Mouse (Mus musculus) ES-Bruce4 (cell line): ENCODE measurements at regions not wholly inside any gene's neighbourhood (a gene's known extent, or its start where the extent isn't known, plus 50 kb on each side); places are given as distances from the start of the nearest gene placed in this dataset.

Experiments used
- H3K27ac ChIP-seq: 2 replicates; pipeline ENCODE4 v1.5.1; 2012; ENCODE audit warnings: low read length, inconsistent platforms; ENCODE audit not compliant: insufficient read depth
- H3K27me3 ChIP-seq: 2 replicates; pipeline ENCODE4 v1.6.1; 2012; ENCODE audit warnings: mild to moderate bottlenecking, low read length, inconsistent platforms; ENCODE audit not compliant: control insufficient read depth, poor library complexity, insufficient read depth, severe bottlenecking
- H3K36me3 ChIP-seq: 2 replicates; pipeline ENCODE4 v1.6.1; 2012; ENCODE audit warnings: inconsistent platforms, mild to moderate bottlenecking, low read length, moderate library complexity; ENCODE audit not compliant: control insufficient read depth, poor library complexity, insufficient read depth, severe bottlenecking
- H3K4me1 ChIP-seq: one replicate; pipeline ENCODE4 v1.8.1; 2011; ENCODE audit warnings: low read length; ENCODE audit not compliant: control insufficient read depth, insufficient read depth
- H3K4me3 ChIP-seq: 2 replicates; pipeline ENCODE4 v1.5.1; 2011; ENCODE audit warnings: low read depth, mild to moderate bottlenecking, low read length
- H3K9ac ChIP-seq: 2 replicates; pipeline ENCODE4 v1.6.1; 2012; ENCODE audit warnings: low read depth, mild to moderate bottlenecking, inconsistent platforms; ENCODE audit not compliant: poor library complexity, severe bottlenecking
- H3K9me3 ChIP-seq: replicated peaks from 2 replicates; pipeline ENCODE4 v1.6.1; 2012; ENCODE audit warnings: mild to moderate bottlenecking, low read length, inconsistent platforms; ENCODE audit not compliant: control insufficient read depth, poor library complexity, insufficient read depth, severe bottlenecking
- CTCF ChIP-seq: IDR thresholded peaks from one replicate; pipeline ENCODE4 v1.8.1; 2011; ENCODE audit warnings: low read depth, low read length
- EP300 ChIP-seq: IDR thresholded peaks from 2 replicates; pipeline ENCODE4 v1.6.1; 2011; ENCODE audit warnings: low read depth, low read length; ENCODE audit not compliant: insufficient read depth
- POLR2A ChIP-seq: IDR thresholded peaks from one replicate; pipeline ENCODE4 v1.8.1; 2011; ENCODE audit warnings: low read length; ENCODE audit not compliant: insufficient read depth

GRCm38 (mm10) chr9:88177575-88178254 lies 149.3 kb upstream of the Nt5e start:
- Histone ChIP-seq H3K27ac (no peak overlapping the region), H3K36me3 (no peaks in the 10 kb centered on the region), H3K4me1 (no peaks in the 10 kb centered on the region), H3K9ac (no peak overlapping the region), H3K27me3 (no peaks in the 10 kb centered on the region), H3K9me3 (no peaks in the 10 kb centered on the region), H3K4me3 (no peak overlapping the region)
- TF ChIP-seq CTCF = no peak
- no peak for TF ChIP-seq EP300
- TF ChIP-seq POLR2A = no peak

GRCm38 (mm10) chr9:88181189-88181994 lies 145.6 kb upstream of the Nt5e start:
- TF ChIP-seq POLR2A (no peak), EP300 (no peak), CTCF (no peak)
- no peak overlapping the region for H3K9ac ChIP-seq
- H3K9me3 ChIP-seq = no peaks in the 10 kb centered on the region
- no peaks in the 10 kb centered on the region for H3K4me1 ChIP-seq
- H3K4me3 ChIP-seq = no peak overlapping the region
- no peaks in the 10 kb centered on the region for H3K27me3 ChIP-seq
- no peaks in the 10 kb centered on the region for H3K36me3 ChIP-seq
- H3K27ac ChIP-seq = no peak overlapping the region

GRCm38 (mm10) chr9:88207378-88207777 lies 119.6 kb upstream of the Nt5e start:
- no peak overlapping the region for H3K27ac ChIP-seq
- H3K27me3 ChIP-seq = peaks cover 1% of the 10 kb centered on the region; the same call in 1 of the 2 replicates
- no peaks in the 10 kb centered on the region for H3K9me3 ChIP-seq
- H3K9ac ChIP-seq = no peak overlapping the region
- H3K4me1 ChIP-seq = no peaks in the 10 kb centered on the region
- TF ChIP-seq EP300 = no peak
- H3K4me3 ChIP-seq = no peak overlapping the region
- H3K36me3 ChIP-seq = no peaks in the 10 kb centered on the region

- no peaks in the 10 kb centered on the region for H3K27me3 ChIP-seq
- no peaks in the 10 kb centered on the region for H3K4me1 ChIP-seq
- H3K9me3 ChIP-seq = no peaks in the 10 kb centered on the region
- TF ChIP-seq CTCF = no peak
- no peak for TF ChIP-seq EP300
- H3K27ac ChIP-seq = no peak overlapping the region
- no peak overlapping the region for H3K9ac ChIP-seq
- H3K36me3 ChIP-seq = no peaks in the 10 kb centered on the region
- no peak overlapping the region for H3K4me3 ChIP-seq
Observed at GRCm38 (mm10) chr9:88208022-88208421, 119.0 kb upstream of the Nt5e start.

GRCm38 (mm10) chr9:88214758-88215157 lies 112.2 kb upstream of the Nt5e start:
- Histone ChIP-seq H3K9ac (no peak overlapping the region), H3K9me3 (no peaks in the 10 kb centered on the region)

GRCm38 (mm10) chr9:88220360-88220759 lies 106.6 kb upstream of the Nt5e start:
- Histone ChIP-seq H3K4me1 (no peaks in the 10 kb centered on the region), H3K36me3 (no peaks in the 10 kb centered on the region), H3K9ac (no peak overlapping the region), H3K4me3 (no peak overlapping the region), H3K9me3 (no peaks in the 10 kb centered on the region), H3K27ac (no peak overlapping the region), H3K27me3 (no peaks in the 10 kb centered on the region; the same call in 1 of the 2 replicates)
- TF ChIP-seq POLR2A (no peak), CTCF (no peak), EP300 (no peak)

More at GRCm38 (mm10) chr9:88214758-88215157, 112.2 kb upstream of the Nt5e start:
- TF ChIP-seq POLR2A (no peak), CTCF (no peak), EP300 (no peak)
- H3K27me3 ChIP-seq = no peaks in the 10 kb centered on the region; the same call in 1 of the 2 replicates
- no peak overlapping the region for H3K27ac ChIP-seq
- H3K36me3 ChIP-seq = no peaks in the 10 kb centered on the region
- H3K4me3 ChIP-seq = no peak overlapping the region
- no peaks in the 10 kb centered on the region for H3K4me1 ChIP-seq
